Mouse (Mus musculus) frontal cortex, postnatal 10 days (tissue): ENCODE results near the gene Cfap100.

Experiments used
- DNase-seq, 2 experiments: peaks; one replicate each; pipeline ENCODE4 v3.0.0; 2022; ENCODE audit warnings: low spot score in 2 of 2, mixed read lengths in 1 of 2

Cfap100 gene

GRCm38 (mm10) chr6:90457421-90457820 is 28.8 kb upstream of the Cfap100 start:
- DNase-seq, result no peak

GRCm38 (mm10) chr6:90453751-90454150 is 25.2 kb upstream of the Cfap100 start:
- no peak for DNase-seq

GRCm38 (mm10) chr6:90452603-90453002 is 24.0 kb upstream of the Cfap100 start:
- no peak for DNase-seq

GRCm38 (mm10) chr6:90451512-90451911 is 22.9 kb upstream of the Cfap100 start:
- no peak for DNase-seq

GRCm38 (mm10) chr6:90450697-90451096 is 22.1 kb upstream of the Cfap100 start:
- peak; percentile 31 to 48 for DNase-seq

GRCm38 (mm10) chr6:90450179-90450578 is 21.6 kb upstream of the Cfap100 start:
- peak in 1 of 2 experiments; percentile 67 for DNase-seq

- no peak for DNase-seq
These were observed 18.3 kb upstream of the Cfap100 start for GRCm38 (mm10) chr6:90446883-90447282.

GRCm38 (mm10) chr6:90437041-90437440 is 8.4 kb upstream of the Cfap100 start:
- no peak for DNase-seq

GRCm38 (mm10) chr6:90436192-90436907 is 7.8 kb upstream of the Cfap100 start:
- DNase-seq, result no peak

- DNase-seq, result peak; percentile 58 to 78
These were observed 6.6 kb upstream of the Cfap100 start for GRCm38 (mm10) chr6:90435195-90435618.

- DNase-seq, result no peak
These were observed 6.1 kb upstream of the Cfap100 start for GRCm38 (mm10) chr6:90434687-90435086.

GRCm38 (mm10) chr6:90431487-90431886 is 2.9 kb upstream of the Cfap100 start:
- peak in 1 of 2 experiments; percentile 45 for DNase-seq

- no peak for DNase-seq
These were observed 1.3 kb upstream of the Cfap100 start for GRCm38 (mm10) chr6:90429911-90430310.

GRCm38 (mm10) chr6:90426003-90426402 is 2.6 kb downstream of the Cfap100 start:
- DNase-seq, result no peak

GRCm38 (mm10) chr6:90425361-90425760 is 3.2 kb downstream of the Cfap100 start:
- no peak for DNase-seq

GRCm38 (mm10) chr6:90422565-90422964 is 6.0 kb downstream of the Cfap100 start:
- DNase-seq, result peak; percentile 70 to 83

GRCm38 (mm10) chr6:90411926-90412325 is 16.7 kb downstream of the Cfap100 start:
- no peak for DNase-seq

GRCm38 (mm10) chr6:90410972-90411371 is 17.6 kb downstream of the Cfap100 start:
- DNase-seq, result no peak

- DNase-seq, result no peak
These were observed 20.0 kb downstream of the Cfap100 start for GRCm38 (mm10) chr6:90408632-90409031.

GRCm38 (mm10) chr6:90397291-90397690 is 31.3 kb downstream of the Cfap100 start:
- no peak for DNase-seq

- no peak for DNase-seq
These were observed 32.8 kb downstream of the Cfap100 start for GRCm38 (mm10) chr6:90395751-90396150.

- DNase-seq, result no peak
These were observed 34.6 kb downstream of the Cfap100 start for GRCm38 (mm10) chr6:90393948-90394347.

- no peak for DNase-seq
These were observed 38.0 kb downstream of the Cfap100 start for GRCm38 (mm10) chr6:90390629-90391028.

GRCm38 (mm10) chr6:90381465-90381864 is 47.1 kb downstream of the Cfap100 start:
- no peak for DNase-seq
